ENCODE assay signal across 9 mouse cellular contexts in genomic region chr15:89452906-89453864, GRCm38 (mm10). TPM values are rescaled to one million over a fixed set of nuclear protein-coding genes. Genes with fewer than 3 reads are reported as not detected.
DNase-seq lines count a peak whose midpoint lies in the region; ATAC-seq and TF ChIP-seq lines count a peak whose summit lies in the region.
"Had no signal": no experiment of that assay in that cellular context is flagged by ENCODE, and none has a peak within 500 bp of the region (broad histone marks: within the 10 kb centered on the region; RNA-seq: fewer than 3 reads in every experiment).

No protein-coding gene starts in this region.

- no peaks in the 10 kb centered on the region for H3K4me1 ChIP-seq in heart, adult 2 months (ENCODE audit: control insufficient read depth, insufficient read depth, low read length)
- H3K4me1 ChIP-seq in lung, embryonic 14.5 days (ENCODE audit: insufficient read depth): no peaks in the 10 kb centered on the region
- peaks cover 16% of the 10 kb centered on the region for H3K4me1 ChIP-seq in neural tube, embryonic 14.5 days (ENCODE audit: control insufficient read depth, insufficient read depth, low read length)

- TF ChIP-seq EP300 in heart, adult 2 months (IDR thresholded peaks at IDR 0.05; ENCODE audit: insufficient read depth, low read depth, low read length): 0 out of 2 replicates have a peak, but pooled peaks have one; percentile 21

- no peak overlapping the region for H3K9ac ChIP-seq in heart, adult 2 months (ENCODE audit: low read depth, low read length)
- H3K9ac ChIP-seq in lung, embryonic 14.5 days: no peak overlapping the region
- peak overlapping the region; percentile 86 for H3K9ac ChIP-seq in neural tube, embryonic 14.5 days (replicated peaks; ENCODE audit: low read depth, low read length)

- TF ChIP-seq POLR2A in heart, adult 2 months (IDR thresholded peaks at IDR 0.05; ENCODE audit: insufficient read depth, low read depth, low read length): no peak

- 6% methylated on average over 24 of the region's 24 CpGs for WGBS in heart, adult 2 months
- whole genome bisulfite sequencing in lung, embryonic 14.5 days: 5% methylated on average over 24 of the region's 24 CpGs
- WGBS in neural tube, embryonic 14.5 days: 5% methylated on average over 24 of the region's 24 CpGs

- no peaks in the 10 kb centered on the region for H3K79me2 ChIP-seq in heart, adult 2 months (replicated peaks; ENCODE audit: control insufficient read depth, insufficient read depth, low read length)

- H3K9me3 ChIP-seq in lung, embryonic 14.5 days (ENCODE audit: low read depth, low read length): no peaks in the 10 kb centered on the region
- H3K9me3 ChIP-seq in neural tube, embryonic 14.5 days (ENCODE audit: control insufficient read depth, low read length): no peaks in the 10 kb centered on the region

- H3K4me2 ChIP-seq in lung, embryonic 14.5 days: peak overlapping the region; percentile 77
- peak overlapping the region; percentile 77 for H3K4me2 ChIP-seq in neural tube, embryonic 14.5 days (ENCODE audit: low read depth, low read length)

- no peak for TF ChIP-seq CTCF in heart, adult 2 months (IDR thresholded peaks at IDR 0.05)
- TF ChIP-seq CTCF in lung, embryonic 14.5 days (IDR thresholded peaks at IDR 0.05; ENCODE audit: low read depth): no peak

- no peak overlapping the region for H3K4me3 ChIP-seq in heart, adult 2 months
- H3K4me3 ChIP-seq in lung, embryonic 14.5 days (ENCODE audit: low read depth, low read length): peak overlapping the region; percentile 40
- peak overlapping the region; percentile 71 for H3K4me3 ChIP-seq in neural tube, embryonic 14.5 days (ENCODE audit: low read depth, low read length)

- DNase-seq in cerebellum, adult 9-11 months: peak; percentile 39
- DNase-seq in cerebellum, adult 11 months: no peak
- peak; percentile 69 for DNase-seq in c-Kit-positive CD71-negative TER-119-negative erythroid progenitor cells, embryonic 14.5 days (ENCODE audit: low read depth)
- DNase-seq in heart, adult 2 months: peak; percentile 51 to 75
- DNase-seq in kidney, adult 18-20 months: peak; percentile 65
- peak; percentile 90 for DNase-seq in lung, embryonic 14.5 days
- DNase-seq in layer of hippocampus, adult 18-20 months (ENCODE audit: low spot score in 2 of 2): no peak

- H3K36me3 ChIP-seq in heart, adult 2 months (ENCODE audit: control insufficient read depth, insufficient read depth, low read length): no peaks in the 10 kb centered on the region
- H3K36me3 ChIP-seq in lung, embryonic 14.5 days (ENCODE audit: insufficient read depth): no peaks in the 10 kb centered on the region
- peaks cover 16% of the 10 kb centered on the region for H3K36me3 ChIP-seq in neural tube, embryonic 14.5 days (ENCODE audit: control insufficient read depth, insufficient read depth, low read length)

- ATAC-seq in lung, embryonic 14.5 days (ENCODE audit: insufficient read depth): peak; percentile 75
- peak; percentile 81 for ATAC-seq in neural tube, embryonic 14.5 days (ENCODE audit: low read depth)

- peaks cover 6% of the 10 kb centered on the region; the same call in 1 of the 2 replicates for H3K27me3 ChIP-seq in heart, adult 2 months (ENCODE audit: control insufficient read depth, insufficient read depth, low read length)
- H3K27me3 ChIP-seq in lung, embryonic 14.5 days (ENCODE audit: insufficient read depth, low read length): peaks cover 27% of the 10 kb centered on the region
- peaks cover 4% of the 10 kb centered on the region; the same call in 1 of the 2 replicates for H3K27me3 ChIP-seq in neural tube, embryonic 14.5 days (ENCODE audit: control insufficient read depth, insufficient read depth, low read length)

- intact Hi-C loops in heart, adult 2 months (cut with DNase I): no loop called here

- H3K27ac ChIP-seq in heart, adult 2 months: no peak overlapping the region
- no peak overlapping the region for H3K27ac ChIP-seq in lung, embryonic 14.5 days (ENCODE audit: low read depth)
- peak overlapping the region; percentile 86 for H3K27ac ChIP-seq in neural tube, embryonic 14.5 days (ENCODE audit: low read depth, low read length)

RNA-seq across cellular contexts. Expression of gene Mapk8ip2, which starts 0.5 kb away (rescaled TPM):
- under 1 TPM in 1 of 2 experiments, not detected in 1; 0.16 TPM for total RNA-seq in heart, adult 2 months (2021)
- 0.18 and 0.29 TPM in 2 replicates for polyA plus RNA-seq in heart, adult 2 months (2012; rRNA removed)
- polyA plus RNA-seq in lung, embryonic 14.5 days (2014; fragmentation: Nextera tagmentation; extraction: Ambion mirVana): 0.57 and 0.60 TPM in 2 replicates
- 64.5 and 73.1 TPM in 2 replicates for polyA plus RNA-seq in neural tube, embryonic 14.5 days (2014; fragmentation: Nextera tagmentation; extraction: Ambion mirVana)
- 100 to 1,000 TPM; 266 to 269 TPM for total RNA-seq in layer of hippocampus, adult 18-20 months (2021)

RNA-seq across cellular contexts. Expression of gene Chkb, which starts 23.5 kb away (rescaled TPM):
- total RNA-seq in heart, adult 2 months (2021): 10 to 100 TPM; 46.8 to 48.2 TPM
- 81.3 and 91.7 TPM in 2 replicates for polyA plus RNA-seq in heart, adult 2 months (2012; rRNA removed)
- polyA plus RNA-seq in lung, embryonic 14.5 days (2014; fragmentation: Nextera tagmentation; extraction: Ambion mirVana): 45.9 and 48.3 TPM in 2 replicates
- polyA plus RNA-seq in neural tube, embryonic 14.5 days (2014; fragmentation: Nextera tagmentation; extraction: Ambion mirVana): 76.5 and 80.9 TPM in 2 replicates
- 10 to 100 TPM; 40.5 to 41.1 TPM for total RNA-seq in layer of hippocampus, adult 18-20 months (2021)

RNA-seq across cellular contexts. Expression of gene Gm44502, which starts 23.7 kb away (rescaled TPM):
- 1 to 10 TPM; 5.5 to 9.5 TPM for total RNA-seq in heart, adult 2 months (2021)
- 2.1 and 2.5 TPM in 2 replicates for polyA plus RNA-seq in heart, adult 2 months (2012; rRNA removed)
- polyA plus RNA-seq in lung, embryonic 14.5 days (2014; fragmentation: Nextera tagmentation; extraction: Ambion mirVana): 0.15 TPM in 1 of 2 replicates, not detected in the other
- polyA plus RNA-seq in neural tube, embryonic 14.5 days (2014; fragmentation: Nextera tagmentation; extraction: Ambion mirVana): 0.20 TPM in 1 of 2 replicates, not detected in the other
- under 1 TPM in 1 of 2 experiments, not detected in 1; 0.42 TPM for total RNA-seq in layer of hippocampus, adult 18-20 months (2021)
- total RNA-seq: left cerebral cortex, postnatal 10 days had no signal

RNA-seq across cellular contexts. Expression of gene C730034F03Rik, which starts 23.8 kb away (rescaled TPM):
- total RNA-seq in heart, adult 2 months (2021): 1 to 10 TPM; 1.2 TPM
- polyA plus RNA-seq in heart, adult 2 months (2012; rRNA removed): 1.0 and 1.1 TPM in 2 replicates
- polyA plus RNA-seq in lung, embryonic 14.5 days (2014; fragmentation: Nextera tagmentation; extraction: Ambion mirVana): 1.9 and 3.0 TPM in 2 replicates
- polyA plus RNA-seq in neural tube, embryonic 14.5 days (2014; fragmentation: Nextera tagmentation; extraction: Ambion mirVana): 5.8 and 6.4 TPM in 2 replicates
- total RNA-seq in layer of hippocampus, adult 18-20 months (2021): 1 to 10 TPM; 2.2 to 3.4 TPM

RNA-seq across cellular contexts. Expression of gene Arsa, which starts 24.0 kb away (rescaled TPM):
- 10 to 100 TPM; 11.1 to 13.5 TPM for total RNA-seq in heart, adult 2 months (2021)
- 19.5 and 22.1 TPM in 2 replicates for polyA plus RNA-seq in heart, adult 2 months (2012; rRNA removed)
- 12.7 and 14.2 TPM in 2 replicates for polyA plus RNA-seq in lung, embryonic 14.5 days (2014; fragmentation: Nextera tagmentation; extraction: Ambion mirVana)
- polyA plus RNA-seq in neural tube, embryonic 14.5 days (2014; fragmentation: Nextera tagmentation; extraction: Ambion mirVana): 17.3 and 18.9 TPM in 2 replicates
- 10 to 100 TPM; 28.1 to 29.6 TPM for total RNA-seq in layer of hippocampus, adult 18-20 months (2021)

Comparison
In these comparisons a context has a peak if more than half of its experiments do, and no peak if none do; other contexts are left out.
1. DNase-seq: peak in cerebellum, adult 9-11 months (single experiment), c-Kit-positive CD71-negative TER-119-negative erythroid progenitor cells, embryonic 14.5 days (single experiment), heart, adult 2 months (2 of 2), kidney, adult 18-20 months (single experiment) and lung, embryonic 14.5 days (single experiment); none in cerebellum, adult 11 months (single experiment) and layer of hippocampus, adult 18-20 months (0 of 2).
2. RNA of gene Mapk8ip2, which starts 0.5 kb away (polyA plus RNA-seq): 64.5 to 73.1 TPM in neural tube, embryonic 14.5 days; 0.57 to 0.60 TPM in lung, embryonic 14.5 days and 0.18 to 0.29 TPM in heart, adult 2 months; every median in the first group is over 10 times any median in the second.